Mouse (Mus musculus): ENCODE data around the gene Celf2. TPM values are rescaled to one million over a fixed set of nuclear protein-coding genes. Genes with fewer than 3 reads are reported as not detected.

The Celf2 gene
- polyA plus RNA-seq, 1 experiment from 2014 or later: 12.3 TPM

DNA sequence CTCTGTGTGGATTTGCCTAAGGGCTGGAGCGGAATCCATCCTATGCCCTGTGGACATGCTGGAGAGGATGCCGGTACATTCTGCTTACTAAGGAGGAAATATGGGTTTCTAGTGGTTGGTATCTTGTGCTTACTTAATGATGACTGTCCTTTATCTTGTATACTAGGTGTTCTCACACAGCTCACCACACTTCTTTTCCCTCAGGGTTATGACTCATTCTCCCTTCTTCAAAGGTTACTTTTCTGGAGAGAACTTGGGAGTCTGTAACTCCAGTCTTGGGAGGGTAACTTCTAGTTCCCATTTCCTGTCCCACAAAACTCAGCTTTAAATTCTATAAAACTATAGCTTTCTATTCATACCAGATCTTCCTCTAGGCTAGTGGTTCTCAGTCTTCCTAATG is 570.2 kb downstream of the Celf2 start:
- Histone ChIP-seq H3K4me3 (ENCODE audit: low read length) (no peak overlapping the region), H3K36me3 (ENCODE audit: control insufficient read depth, insufficient read depth, low read length) (no peaks in the 10 kb centered on the region), H3K27me3 (ENCODE audit: control insufficient read depth, insufficient read depth, low read length) (no peaks in the 10 kb centered on the region), H3K9ac (ENCODE audit: low read depth, low read length) (no peak overlapping the region), H3K4me1 (ENCODE audit: control insufficient read depth, insufficient read depth, low read length) (no peaks in the 10 kb centered on the region), H3K27ac (ENCODE audit: low read depth, low read length) (no peak overlapping the region), H3K9me3 (ENCODE audit: control insufficient read depth, low read length) (no peaks in the 10 kb centered on the region), H3K4me2 (replicated peaks; ENCODE audit: low read depth, low read length) (no peak overlapping the region)
- ATAC-seq (ENCODE audit: low FRiP score, low TSS enrichment): no peak
- 97% methylated on average over 2 of the region's 2 CpGs for WGBS

DNA sequence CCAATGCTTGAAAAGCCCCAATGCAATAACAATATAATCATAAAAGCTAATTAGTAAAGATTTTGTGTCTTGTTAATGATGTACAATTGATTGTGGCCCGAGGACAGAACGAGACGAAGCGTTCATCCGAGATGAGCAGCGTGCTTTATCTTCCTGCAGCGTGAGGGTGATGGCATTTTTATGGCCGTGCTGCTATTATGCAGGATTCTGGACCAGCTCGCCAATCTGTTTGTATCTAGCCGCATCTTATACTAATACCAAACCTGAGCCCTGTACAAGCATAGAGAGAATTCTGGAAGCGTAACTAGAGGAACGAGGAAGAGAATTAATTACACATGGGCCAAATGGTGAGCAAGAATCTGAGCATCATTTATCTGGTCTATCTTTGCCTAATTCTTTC is 576.2 kb downstream of the Celf2 start:
- ATAC-seq (ENCODE audit: low FRiP score, low TSS enrichment): no peak

DNA sequence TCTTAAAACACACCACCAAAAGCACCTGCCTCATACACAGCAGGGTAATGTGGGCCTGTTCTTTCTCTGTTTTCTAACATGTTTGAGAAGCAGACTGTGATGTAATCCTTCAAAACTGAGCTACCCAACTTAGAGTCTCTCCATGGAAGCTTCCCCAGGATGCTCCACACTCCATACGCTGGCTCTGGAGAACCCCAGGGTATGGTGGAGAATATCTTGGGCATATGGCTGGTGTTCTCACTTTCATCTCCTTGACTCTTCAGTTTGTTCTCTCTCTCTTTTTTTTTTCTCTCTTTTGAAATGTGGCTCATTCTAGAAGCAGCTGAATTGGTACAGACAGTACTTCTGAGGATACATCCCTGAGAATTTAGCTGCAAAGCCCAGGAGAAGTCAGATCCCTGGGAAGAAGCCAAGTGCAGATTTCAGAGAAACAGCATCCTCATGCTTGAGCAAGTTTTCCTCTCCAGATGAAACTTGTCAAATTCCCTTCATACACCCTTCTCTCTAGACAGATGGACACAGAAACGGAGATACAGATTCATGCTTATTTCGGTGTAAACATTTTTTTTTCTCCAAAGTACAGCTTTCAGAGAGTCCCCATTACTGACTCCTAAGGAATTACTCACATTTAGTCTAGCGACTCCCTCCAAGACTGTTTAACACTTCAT is 581.5 kb downstream of the Celf2 start:
- Histone ChIP-seq H3K27me3 (ENCODE audit: control insufficient read depth, insufficient read depth, low read length) (no peaks in the 10 kb centered on the region), H3K9ac (ENCODE audit: low read depth, low read length) (no peak overlapping the region), H3K9me3 (ENCODE audit: control insufficient read depth, low read length) (no peaks in the 10 kb centered on the region), H3K36me3 (ENCODE audit: control insufficient read depth, insufficient read depth, low read length) (no peaks in the 10 kb centered on the region), H3K27ac (ENCODE audit: low read depth, low read length) (no peak overlapping the region), H3K4me2 (replicated peaks; ENCODE audit: low read depth, low read length) (no peak overlapping the region), H3K4me3 (ENCODE audit: low read length) (no peak overlapping the region), H3K4me1 (ENCODE audit: control insufficient read depth, insufficient read depth, low read length) (no peaks in the 10 kb centered on the region)
- WGBS: 79% methylated on average over 4 of the region's 4 CpGs
- ATAC-seq (ENCODE audit: low FRiP score, low TSS enrichment): no peak

More for the DNA sequence above, 576.2 kb downstream of the Celf2 start:
- no peaks in the 10 kb centered on the region for H3K36me3 ChIP-seq (ENCODE audit: control insufficient read depth, insufficient read depth, low read length)
- H3K9ac ChIP-seq (ENCODE audit: low read depth, low read length): no peak overlapping the region
- no peak overlapping the region for H3K4me3 ChIP-seq (ENCODE audit: low read length)
- no peaks in the 10 kb centered on the region for H3K4me1 ChIP-seq (ENCODE audit: control insufficient read depth, insufficient read depth, low read length)
- 49% methylated on average over 12 of the region's 12 CpGs for WGBS
- H3K4me2 ChIP-seq (replicated peaks; ENCODE audit: low read depth, low read length): no peak overlapping the region
- no peaks in the 10 kb centered on the region for H3K9me3 ChIP-seq (ENCODE audit: control insufficient read depth, low read length)
- no peaks in the 10 kb centered on the region for H3K27me3 ChIP-seq (ENCODE audit: control insufficient read depth, insufficient read depth, low read length)
- no peak overlapping the region for H3K27ac ChIP-seq (ENCODE audit: low read depth, low read length)

DNA sequence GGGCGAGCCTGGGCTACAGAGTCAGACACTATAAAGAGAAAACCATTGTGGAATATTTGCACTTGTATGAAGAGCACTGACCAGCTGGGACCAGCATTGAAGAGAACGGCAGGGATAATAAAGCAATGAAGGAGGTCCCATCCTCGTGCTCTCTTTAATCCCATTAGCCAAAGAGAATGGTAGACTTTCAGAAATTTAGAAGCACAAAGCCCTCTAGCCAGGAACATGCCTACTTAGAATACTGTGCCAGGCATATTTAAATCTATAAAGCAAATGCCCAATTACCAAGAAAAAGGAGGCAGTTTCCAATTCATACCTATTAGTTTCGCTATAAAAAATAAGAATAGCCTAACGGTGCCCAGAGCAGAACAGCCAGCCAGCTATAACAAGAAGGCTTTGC is 583.9 kb downstream of the Celf2 start:
- Histone ChIP-seq H3K9ac (ENCODE audit: low read depth, low read length) (no peak overlapping the region), H3K27ac (ENCODE audit: low read depth, low read length) (no peak overlapping the region), H3K36me3 (ENCODE audit: control insufficient read depth, insufficient read depth, low read length) (no peaks in the 10 kb centered on the region), H3K4me1 (ENCODE audit: control insufficient read depth, insufficient read depth, low read length) (no peaks in the 10 kb centered on the region), H3K4me3 (ENCODE audit: low read length) (no peak overlapping the region), H3K4me2 (replicated peaks; ENCODE audit: low read depth, low read length) (no peak overlapping the region), H3K27me3 (ENCODE audit: control insufficient read depth, insufficient read depth, low read length) (no peaks in the 10 kb centered on the region), H3K9me3 (ENCODE audit: control insufficient read depth, low read length) (no peaks in the 10 kb centered on the region)
- 86% methylated on average over 5 of the region's 5 CpGs for WGBS
- no peak for ATAC-seq (ENCODE audit: low FRiP score, low TSS enrichment)

DNA sequence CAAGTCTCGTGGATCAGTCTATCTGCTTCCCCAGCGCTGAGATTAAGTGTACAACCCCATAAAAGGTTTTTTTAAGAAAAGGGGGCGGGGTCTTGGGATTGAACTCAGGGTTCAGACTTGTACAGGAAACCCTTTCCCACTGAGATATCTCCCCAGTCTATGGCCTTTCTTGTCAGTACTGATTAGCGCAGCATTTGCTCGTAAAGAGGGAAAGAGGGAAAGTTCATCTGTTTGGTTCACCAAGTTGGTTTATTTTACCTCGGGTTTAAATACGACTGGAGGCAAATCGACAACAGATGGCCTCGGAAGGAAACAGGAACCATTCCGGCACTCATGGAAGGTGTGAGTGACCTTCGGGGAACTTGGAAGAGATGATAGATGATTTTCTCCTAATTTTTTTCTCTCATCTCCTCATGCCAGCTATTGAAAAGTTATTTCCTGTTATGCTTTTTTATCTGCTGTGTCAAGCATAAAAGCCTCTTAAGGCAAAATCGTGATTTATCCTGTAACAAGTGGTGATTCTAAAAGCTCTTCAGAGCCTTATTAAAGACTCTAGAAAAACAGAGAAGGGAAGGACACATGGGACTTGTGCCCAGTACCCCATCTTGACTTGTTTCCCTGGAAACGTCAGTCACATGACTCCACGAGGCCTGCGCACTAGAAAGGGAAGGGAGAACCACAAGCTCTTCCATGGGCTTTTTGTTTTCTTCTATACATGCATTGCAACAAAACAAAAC is 585.5 kb downstream of the Celf2 start:
- Histone ChIP-seq H3K4me3 (ENCODE audit: low read length) (no peak overlapping the region), H3K4me2 (replicated peaks; ENCODE audit: low read depth, low read length) (no peak overlapping the region), H3K9ac (ENCODE audit: low read depth, low read length) (no peak overlapping the region), H3K27ac (ENCODE audit: low read depth, low read length) (no peak overlapping the region; the same call in 1 of the 2 replicates), H3K27me3 (ENCODE audit: control insufficient read depth, insufficient read depth, low read length) (no peaks in the 10 kb centered on the region), H3K4me1 (ENCODE audit: control insufficient read depth, insufficient read depth, low read length) (no peaks in the 10 kb centered on the region), H3K36me3 (ENCODE audit: control insufficient read depth, insufficient read depth, low read length) (no peaks in the 10 kb centered on the region), H3K9me3 (ENCODE audit: control insufficient read depth, low read length) (no peaks in the 10 kb centered on the region)
- ATAC-seq (ENCODE audit: low FRiP score, low TSS enrichment): no peak
- WGBS: 47% methylated on average over 15 of the region's 15 CpGs

DNA sequence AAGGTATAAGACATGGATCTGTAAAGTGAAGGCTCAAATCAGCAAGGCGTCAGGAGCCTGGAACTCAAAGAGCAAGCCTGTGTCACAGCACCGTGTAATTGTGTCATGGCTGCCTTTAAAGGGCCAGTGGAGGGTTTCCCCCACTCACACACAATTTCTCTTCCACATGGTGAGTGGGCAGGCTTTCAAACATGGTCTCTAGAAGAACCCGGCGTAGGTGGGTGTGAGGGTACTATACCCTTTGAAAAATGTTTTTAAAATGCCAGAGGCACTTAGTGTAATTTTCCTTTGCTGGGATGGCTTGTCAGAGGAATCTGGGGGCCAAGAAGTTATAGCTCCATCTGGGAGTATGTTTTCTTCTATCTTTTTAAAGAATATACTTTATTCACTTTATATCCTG is 594.0 kb downstream of the Celf2 start:
- Histone ChIP-seq H3K4me2 (replicated peaks; ENCODE audit: low read depth, low read length) (no peak overlapping the region), H3K27ac (ENCODE audit: low read depth, low read length) (no peak overlapping the region), H3K9ac (ENCODE audit: low read depth, low read length) (no peak overlapping the region), H3K27me3 (ENCODE audit: control insufficient read depth, insufficient read depth, low read length) (no peaks in the 10 kb centered on the region), H3K4me1 (ENCODE audit: control insufficient read depth, insufficient read depth, low read length) (no peaks in the 10 kb centered on the region), H3K36me3 (ENCODE audit: control insufficient read depth, insufficient read depth, low read length) (no peaks in the 10 kb centered on the region), H3K9me3 (ENCODE audit: control insufficient read depth, low read length) (no peaks in the 10 kb centered on the region), H3K4me3 (ENCODE audit: low read length) (no peak overlapping the region)
- ATAC-seq (ENCODE audit: low FRiP score, low TSS enrichment): no peak
- 85% methylated on average over 4 of the region's 4 CpGs for WGBS

DNA sequence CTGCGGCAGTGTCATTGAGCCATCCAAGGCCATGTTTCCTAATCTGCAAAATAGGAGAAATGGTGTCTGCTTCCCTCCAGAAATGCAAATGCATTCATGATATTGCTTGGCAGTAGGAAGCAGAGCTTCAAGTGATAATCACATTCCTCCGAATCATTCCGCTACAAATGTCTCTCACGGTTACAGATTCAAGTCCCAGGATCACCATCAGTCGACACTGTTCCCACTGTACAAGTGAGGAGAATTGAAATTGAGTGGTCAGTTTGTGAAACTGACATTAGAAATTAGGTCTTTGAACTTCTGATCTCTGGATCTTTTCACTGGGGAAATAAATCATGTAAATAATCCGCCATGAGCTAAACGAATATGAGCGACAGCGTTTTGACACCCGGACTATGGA is 596.0 kb downstream of the Celf2 start:
- Histone ChIP-seq H3K27ac (ENCODE audit: low read depth, low read length) (no peak overlapping the region), H3K36me3 (ENCODE audit: control insufficient read depth, insufficient read depth, low read length) (no peaks in the 10 kb centered on the region), H3K4me1 (ENCODE audit: control insufficient read depth, insufficient read depth, low read length) (no peaks in the 10 kb centered on the region), H3K4me2 (replicated peaks; ENCODE audit: low read depth, low read length) (no peak overlapping the region), H3K4me3 (ENCODE audit: low read length) (no peak overlapping the region), H3K9me3 (ENCODE audit: control insufficient read depth, low read length) (no peaks in the 10 kb centered on the region), H3K27me3 (ENCODE audit: control insufficient read depth, insufficient read depth, low read length) (no peaks in the 10 kb centered on the region), H3K9ac (ENCODE audit: low read depth, low read length) (no peak overlapping the region)
- 88% methylated on average over 10 of the region's 10 CpGs for WGBS
- no peak for ATAC-seq (ENCODE audit: low FRiP score, low TSS enrichment)

DNA sequence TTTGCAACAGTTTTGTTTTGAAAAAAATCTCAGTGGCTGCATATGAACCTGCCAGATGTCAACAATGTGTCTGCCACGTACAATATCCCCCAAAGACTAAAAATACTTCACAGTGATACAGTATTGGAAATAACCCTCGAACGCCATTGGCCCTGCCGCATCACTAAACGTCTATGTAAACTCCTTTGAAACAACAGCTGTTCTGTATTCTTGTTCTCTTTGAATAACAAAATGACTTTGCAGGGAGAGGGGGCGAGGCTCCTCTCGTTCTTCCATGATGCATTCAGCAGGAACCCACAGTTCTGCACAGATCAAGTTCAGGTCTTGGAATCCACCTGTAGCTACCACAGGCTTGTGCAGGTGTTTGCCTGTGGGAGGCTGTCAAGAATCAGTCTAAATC is 597.4 kb downstream of the Celf2 start:
- Histone ChIP-seq H3K9me3 (ENCODE audit: control insufficient read depth, low read length) (no peaks in the 10 kb centered on the region), H3K27ac (ENCODE audit: low read depth, low read length) (no peak overlapping the region), H3K4me3 (ENCODE audit: low read length) (no peak overlapping the region), H3K27me3 (ENCODE audit: control insufficient read depth, insufficient read depth, low read length) (no peaks in the 10 kb centered on the region), H3K4me2 (replicated peaks; ENCODE audit: low read depth, low read length) (no peak overlapping the region), H3K9ac (ENCODE audit: low read depth, low read length) (no peak overlapping the region), H3K36me3 (ENCODE audit: control insufficient read depth, insufficient read depth, low read length) (no peaks in the 10 kb centered on the region), H3K4me1 (ENCODE audit: control insufficient read depth, insufficient read depth, low read length) (no peaks in the 10 kb centered on the region)
- no peak for ATAC-seq (ENCODE audit: low FRiP score, low TSS enrichment)
- 60% methylated on average over 7 of the region's 7 CpGs for WGBS

DNA sequence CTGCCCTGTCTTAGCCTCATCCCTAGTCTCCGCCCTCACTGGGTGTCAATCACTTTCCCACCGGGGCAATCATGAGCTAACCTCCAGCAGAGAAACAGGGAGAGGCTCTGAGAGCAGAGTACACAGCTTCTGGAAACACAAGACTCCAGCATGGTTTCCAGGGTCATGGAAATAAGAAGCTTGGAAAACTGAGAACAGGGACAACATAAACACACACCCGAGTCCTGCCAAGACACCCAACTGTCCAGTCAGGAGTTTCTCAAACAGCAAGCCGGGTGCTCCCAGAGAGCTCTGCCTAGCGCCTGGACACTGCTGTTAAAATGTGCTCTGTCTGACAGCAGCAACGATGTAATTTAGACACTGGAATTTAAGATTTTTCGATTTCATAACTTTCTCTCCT is 599.4 kb downstream of the Celf2 start:
- H3K27ac ChIP-seq (ENCODE audit: low read depth, low read length): no peak overlapping the region
- WGBS: 60% methylated on average over 7 of the region's 7 CpGs

More for the DNA sequence above, 599.4 kb downstream of the Celf2 start:
- Histone ChIP-seq H3K9ac (ENCODE audit: low read depth, low read length) (no peak overlapping the region), H3K4me3 (ENCODE audit: low read length) (no peak overlapping the region), H3K4me2 (replicated peaks; ENCODE audit: low read depth, low read length) (no peak overlapping the region), H3K4me1 (ENCODE audit: control insufficient read depth, insufficient read depth, low read length) (no peaks in the 10 kb centered on the region), H3K9me3 (ENCODE audit: control insufficient read depth, low read length) (no peaks in the 10 kb centered on the region), H3K27me3 (ENCODE audit: control insufficient read depth, insufficient read depth, low read length) (no peaks in the 10 kb centered on the region), H3K36me3 (ENCODE audit: control insufficient read depth, insufficient read depth, low read length) (no peaks in the 10 kb centered on the region)
- ATAC-seq (ENCODE audit: low FRiP score, low TSS enrichment): no peak

All from kidney, embryonic 14.5 days (tissue).